Mouse (Mus musculus) adrenal gland, adult 10 weeks (tissue): ENCODE measurements around the gene Pum1. TPM values are rescaled to one million over a fixed set of nuclear protein-coding genes. Genes with fewer than 3 reads are reported as not detected.

Experiments
- polyA plus RNA-seq: library from polyadenylated mRNA; stranded (reverse); fragments of 350-450 nt; fragmentation: Illumina TruSeq; extraction: RNeasy Lipid Tissue Mini Kit (QIAGEN cat#74804); gene quantifications from one replicate; pipeline ENCODE4 v1.2.3, GENCODE M21; 2014; ENCODE audit warnings: low read depth, low replicate concordance

The Pum1 gene
- 57.9 TPM for polyA plus RNA-seq

DNA sequence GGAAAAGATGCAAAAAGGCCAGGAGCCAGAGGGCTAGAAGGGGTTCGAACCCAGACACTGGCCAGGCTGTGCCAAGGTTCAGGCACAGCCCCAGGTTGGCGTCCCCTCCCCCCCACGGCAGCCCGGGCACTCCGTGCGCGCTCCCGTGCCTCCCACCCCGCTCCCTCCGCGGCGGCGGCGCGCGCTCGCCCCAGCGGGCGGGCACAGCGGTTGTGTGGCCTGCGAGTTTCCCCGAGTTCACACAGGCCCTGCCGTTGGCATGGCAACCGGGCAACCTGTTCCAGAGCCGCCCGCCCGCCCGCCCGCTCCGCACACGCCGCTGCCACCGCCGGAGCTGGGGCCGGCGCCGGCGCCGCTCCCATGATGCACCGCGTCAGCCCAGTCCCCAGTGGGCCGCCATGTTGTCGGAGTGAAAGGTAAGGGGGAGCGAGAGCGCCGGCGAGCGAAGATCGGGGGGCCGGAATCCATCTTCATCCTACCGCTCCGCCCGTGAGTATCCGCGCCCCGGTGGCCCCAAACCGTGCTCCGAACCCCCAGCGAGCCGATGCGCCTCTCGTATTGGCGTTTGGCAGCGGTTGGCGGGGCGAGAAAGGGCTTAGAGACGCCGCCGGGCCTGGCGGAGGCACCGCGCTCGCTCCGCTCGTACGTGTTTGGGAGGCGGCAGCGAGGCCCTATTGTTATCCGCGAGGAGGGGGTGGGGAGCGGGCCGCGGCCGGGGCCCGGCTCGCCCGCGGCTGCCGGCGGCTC is at the start of gene Pum1:
Gene Pum1, plus strand, starts transcription at position 343 of the 747 bp plus-strand sequence.

DNA sequence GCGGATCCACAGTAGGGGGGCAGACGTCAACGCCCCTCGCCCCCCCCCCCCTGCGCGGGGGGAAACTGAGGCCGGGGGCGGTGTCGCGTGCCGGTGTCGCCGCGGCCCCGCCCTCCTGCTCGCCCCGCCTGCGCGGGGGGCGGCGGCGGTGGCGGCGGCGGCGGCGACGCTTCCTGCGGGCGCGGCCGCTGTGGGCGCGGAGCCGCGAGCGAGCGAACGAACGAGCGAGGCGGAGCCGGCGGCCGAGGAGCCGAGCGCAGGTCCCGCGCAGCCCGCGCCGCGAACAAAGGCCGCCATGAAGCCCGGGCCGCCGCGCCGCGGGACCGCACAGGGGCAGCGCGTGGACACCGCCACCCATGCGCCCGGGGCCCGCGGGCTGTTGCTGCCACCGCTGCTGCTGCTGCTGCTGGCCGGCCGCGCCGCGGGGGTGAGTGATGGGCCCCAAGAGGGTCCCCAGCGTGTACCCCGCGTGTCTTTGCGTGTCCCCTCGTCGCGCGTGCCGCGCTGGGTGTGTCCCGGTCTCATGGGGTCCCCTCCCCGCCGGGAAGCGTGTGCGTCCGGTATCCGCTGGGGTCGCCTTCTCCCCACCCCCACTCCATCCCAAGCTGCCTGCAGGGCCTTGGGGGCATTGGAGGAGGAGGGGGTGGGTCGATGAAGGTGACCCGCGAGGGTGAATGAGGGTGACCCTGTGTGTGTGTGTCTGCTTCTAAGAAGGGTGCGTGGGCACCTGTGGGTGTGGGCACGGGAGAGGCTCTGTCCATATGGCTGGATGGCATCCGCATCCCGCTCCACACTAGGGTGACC is 129.5 kb downstream of the Pum1 start, which contains the start of gene Sdc3:
Gene Sdc3, plus strand, starts transcription at position 162 of the 804 bp plus-strand sequence.

Other genes with a start within 250 kb of the Pum1 start
- gene Nkain1, start 89.1 kb upstream of the Pum1 start, polyA plus RNA-seq = not detected
- 49.6 TPM for gene Sdc3, start 129.2 kb downstream of the Pum1 start, polyA plus RNA-seq
- 4.3 TPM for gene Laptm5, start 249.8 kb downstream of the Pum1 start, polyA plus RNA-seq